Mouse (Mus musculus): ENCODE results near the gene Rnf41.

Rnf41 gene

DNA sequence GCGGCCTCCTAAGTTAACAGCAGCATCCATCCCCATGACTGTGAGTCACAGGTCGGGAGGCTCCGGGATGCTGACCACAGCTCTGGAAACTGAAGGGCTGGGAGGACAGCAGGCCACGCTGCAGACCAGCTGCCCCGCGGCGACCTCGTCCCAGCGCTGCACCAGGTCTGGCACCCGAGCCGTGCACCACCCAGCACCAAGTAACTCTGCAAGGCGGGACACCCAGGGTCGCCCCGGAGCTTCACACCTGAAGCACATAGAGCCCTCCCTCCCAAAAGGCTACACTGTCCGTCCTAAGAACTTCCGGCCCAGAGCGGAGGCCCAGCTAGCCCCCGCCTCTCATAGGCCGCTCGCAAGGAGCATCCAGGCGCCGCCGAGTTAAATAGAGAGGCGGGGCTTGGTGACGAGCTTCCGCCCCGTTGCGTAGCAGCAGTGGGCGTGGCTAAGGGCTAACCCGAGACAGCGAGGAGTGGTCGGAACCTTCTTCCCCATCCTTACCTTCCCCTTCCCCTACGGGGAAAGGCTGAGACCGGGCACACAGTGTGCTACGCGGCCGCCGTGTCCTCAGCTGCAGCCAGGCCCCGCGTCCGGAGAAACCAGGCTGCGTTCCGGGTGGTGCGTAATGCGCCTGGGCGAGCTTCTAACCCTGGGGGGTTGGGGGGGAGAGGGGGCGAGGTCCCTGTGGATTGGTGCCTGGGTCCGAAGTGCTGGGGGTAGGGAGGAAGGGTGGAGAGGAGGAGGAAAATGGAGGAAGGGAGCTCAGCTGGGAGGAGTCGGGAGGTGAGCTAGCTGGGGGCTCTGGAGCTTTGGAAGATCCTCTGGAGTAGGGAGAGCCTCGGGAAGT is at the start of gene Rnf41, which contains the start of gene Nabp2:
Gene Rnf41 (plus strand): TSS at position 447 of the 844 bp plus-strand sequence.
Gene Nabp2 (minus strand): TSS at position 282 of the 844 bp plus-strand sequence.
- peak; percentile 98 for DNase-seq (ENCODE audit: low read depth)

DNA sequence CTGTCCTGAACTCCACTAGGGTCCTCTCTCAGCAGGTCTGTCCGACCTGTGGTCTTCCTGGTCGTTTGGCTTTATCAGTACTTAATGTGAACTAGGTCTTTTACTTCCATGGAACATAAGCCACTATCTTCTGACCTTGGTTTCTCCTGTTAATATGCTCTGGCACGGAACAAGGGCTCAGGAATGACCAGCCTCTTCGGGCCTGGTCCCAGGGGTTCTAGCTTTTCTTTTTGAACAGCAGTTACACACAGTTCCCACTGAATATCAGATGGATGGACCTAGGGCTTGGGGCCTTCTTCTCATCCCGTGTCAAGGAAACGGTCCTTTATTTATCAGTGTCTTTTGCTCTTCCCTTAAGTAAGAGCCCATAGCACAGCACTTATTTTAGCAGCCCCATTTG is 49.6 kb upstream of the Rnf41 start:
- DNase-seq (ENCODE audit: low read depth), result no peak

DNA sequence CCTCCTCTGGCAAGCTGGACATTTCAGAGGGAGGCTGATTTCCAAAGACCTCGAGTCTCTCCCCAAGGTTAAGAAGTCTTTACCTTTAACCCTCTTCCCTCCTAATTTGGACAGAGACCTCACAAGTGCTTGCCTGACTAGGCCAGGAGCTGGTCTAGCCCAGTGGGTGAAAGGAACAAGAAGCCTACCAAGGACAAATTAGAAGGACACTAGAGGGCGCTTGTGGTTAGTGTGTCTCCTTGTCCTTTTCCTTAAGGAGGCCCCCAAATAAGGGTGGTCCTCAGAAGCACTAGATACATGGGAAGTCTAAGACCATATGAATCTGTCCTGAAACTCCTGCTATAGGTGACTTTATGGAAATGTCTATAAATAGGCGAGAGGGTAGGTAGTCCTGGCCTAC is 48.9 kb upstream of the Rnf41 start:
- DNase-seq (ENCODE audit: low read depth), result peak; percentile 61

DNA sequence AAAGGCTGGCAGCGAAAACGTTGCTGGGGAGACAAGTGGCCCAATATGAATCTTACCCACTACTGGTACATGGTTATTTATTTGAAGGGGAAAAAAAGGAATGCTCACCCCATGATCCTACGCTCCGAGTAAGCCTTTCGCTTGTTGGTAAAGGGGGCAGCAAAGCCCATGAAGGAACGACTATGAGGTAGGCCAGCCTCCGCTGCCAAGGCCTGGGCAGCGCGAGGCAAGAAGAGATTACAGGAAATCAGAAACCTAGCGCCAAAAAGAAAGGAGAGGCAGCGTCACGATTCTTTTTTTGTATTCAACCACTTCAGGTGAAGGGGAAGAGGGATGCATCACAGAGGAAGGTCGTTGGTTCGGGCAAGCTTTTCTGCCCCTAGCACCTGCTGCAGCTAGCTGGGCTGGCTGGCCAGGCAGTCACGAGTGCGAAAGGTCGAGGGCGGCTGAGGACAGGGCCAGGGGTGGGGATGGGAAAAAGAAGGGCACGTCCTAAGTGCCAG is 43.5 kb upstream of the Rnf41 start:
- peak; percentile 60 for DNase-seq (ENCODE audit: low read depth)

DNA sequence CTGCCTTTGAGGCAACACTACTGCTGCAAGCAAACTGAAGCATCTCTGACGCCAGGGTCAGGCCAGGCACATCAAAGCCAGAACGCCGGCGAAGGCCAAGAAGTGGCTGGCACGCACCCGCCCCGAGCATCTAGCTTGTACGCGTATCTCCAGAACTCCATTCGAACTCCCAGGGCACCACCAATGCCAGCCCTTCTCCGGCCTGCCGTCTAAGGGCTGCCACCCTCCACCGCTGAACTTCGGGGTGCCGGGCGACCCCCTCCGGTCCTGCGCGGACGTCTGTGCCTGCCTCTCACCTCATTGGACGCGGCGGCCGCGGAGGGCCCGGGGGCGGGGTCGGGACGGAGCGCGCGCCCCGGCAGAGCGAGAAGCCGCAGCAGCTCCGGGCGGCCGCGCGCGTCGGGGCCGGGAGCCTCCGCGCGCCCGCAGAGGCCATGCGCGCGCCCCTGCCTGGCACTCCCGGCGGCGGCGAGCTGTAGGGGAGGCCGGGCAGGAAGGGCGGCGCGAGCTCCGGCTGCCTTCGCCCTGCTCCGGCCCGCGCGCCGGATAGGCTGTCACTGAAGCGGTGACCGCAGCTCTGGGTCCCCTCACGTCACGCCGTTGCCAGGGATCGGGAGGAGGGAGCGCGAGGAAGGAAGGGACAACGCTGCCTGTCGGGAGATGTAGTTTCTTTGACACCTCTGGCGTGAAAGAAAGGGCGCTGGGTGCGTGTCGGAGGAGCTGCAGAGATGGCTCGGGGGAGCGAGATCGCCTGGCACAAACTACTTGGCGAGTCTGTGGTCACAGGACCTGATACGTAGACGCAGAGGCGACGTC is 42.8 kb upstream of the Rnf41 start, which contains the start of gene Coq10a:
Gene Coq10a (minus strand): TSS at position 596 of the 816 bp plus-strand sequence.
- peak; percentile 94 for DNase-seq (ENCODE audit: low read depth)

DNA sequence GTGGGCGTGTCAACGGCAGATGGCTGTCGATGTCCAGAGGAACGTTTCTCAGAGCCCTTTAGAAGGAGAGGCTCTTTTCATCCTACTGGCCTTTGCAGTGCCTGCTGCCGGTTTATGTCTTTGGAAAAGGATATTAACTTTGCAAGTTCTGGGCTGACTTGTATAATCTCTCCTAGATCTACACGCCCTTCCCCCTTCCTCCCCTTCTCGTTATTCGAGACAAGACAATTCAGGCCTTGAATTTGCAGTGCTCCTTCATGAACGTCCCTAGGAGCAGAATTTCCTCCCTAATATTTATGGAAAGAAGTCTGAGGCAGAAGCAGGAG is 42.3 kb upstream of the Rnf41 start:
- no peak for DNase-seq (ENCODE audit: low read depth)

DNA sequence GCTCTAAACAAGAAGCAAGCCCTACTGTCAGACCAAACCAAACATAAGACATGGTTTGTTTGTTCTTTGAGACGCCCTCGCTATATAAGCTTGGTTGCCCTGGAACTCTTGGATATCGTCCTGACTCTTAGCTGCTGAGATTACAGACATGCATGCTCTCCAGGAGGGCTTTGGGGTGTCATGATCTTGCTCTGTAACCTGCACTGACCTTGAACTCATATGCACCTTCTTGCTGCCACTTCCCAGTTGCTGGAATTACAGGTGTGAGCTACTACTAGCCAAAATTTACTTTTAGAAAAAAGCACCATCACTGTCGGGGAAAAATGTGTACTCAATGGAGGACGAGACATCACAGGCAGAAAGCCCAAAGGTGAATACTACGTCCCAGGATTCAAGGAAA is 41.9 kb upstream of the Rnf41 start:
- DNase-seq (ENCODE audit: low read depth), result no peak

DNA sequence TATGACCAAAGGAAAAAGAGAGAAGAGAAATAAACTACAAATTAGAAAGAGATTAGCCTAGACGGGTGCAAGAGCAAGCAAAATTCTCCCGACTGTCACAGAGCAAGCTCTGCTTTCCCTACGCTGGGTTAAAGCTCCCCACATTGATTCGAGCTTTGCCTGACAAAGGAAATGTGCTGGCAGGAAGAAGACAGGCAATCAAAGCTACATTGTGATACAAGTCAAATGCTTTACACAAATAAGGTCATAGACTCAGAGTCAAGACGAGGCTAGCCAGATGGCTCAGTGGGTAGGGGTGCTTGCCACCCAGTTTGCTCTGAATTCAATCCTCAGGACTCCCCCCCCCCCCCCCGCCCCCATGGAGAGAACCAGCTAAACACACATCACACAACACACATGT is 41.4 kb upstream of the Rnf41 start:
- no peak for DNase-seq (ENCODE audit: low read depth)

DNA sequence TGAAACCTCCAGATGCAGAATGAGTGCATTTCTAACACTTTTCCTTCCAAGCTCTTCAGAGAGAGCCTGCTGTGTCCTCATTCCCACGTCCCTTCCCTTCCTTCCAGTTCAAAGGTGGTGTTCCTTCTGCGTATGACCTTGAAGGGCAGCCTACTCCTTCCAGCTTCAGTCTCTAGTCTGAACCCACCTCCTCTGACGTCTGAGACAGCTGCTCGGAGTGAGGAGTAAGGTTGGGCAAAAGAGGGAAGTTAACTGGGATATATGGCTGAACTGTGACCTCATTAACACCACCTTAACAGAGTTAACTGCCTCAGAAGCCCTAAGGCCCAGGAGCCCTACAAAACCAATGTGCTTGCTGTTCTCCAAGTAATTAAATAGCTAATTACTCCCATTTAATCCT is 40.9 kb upstream of the Rnf41 start:
- no peak for DNase-seq (ENCODE audit: low read depth)

DNA sequence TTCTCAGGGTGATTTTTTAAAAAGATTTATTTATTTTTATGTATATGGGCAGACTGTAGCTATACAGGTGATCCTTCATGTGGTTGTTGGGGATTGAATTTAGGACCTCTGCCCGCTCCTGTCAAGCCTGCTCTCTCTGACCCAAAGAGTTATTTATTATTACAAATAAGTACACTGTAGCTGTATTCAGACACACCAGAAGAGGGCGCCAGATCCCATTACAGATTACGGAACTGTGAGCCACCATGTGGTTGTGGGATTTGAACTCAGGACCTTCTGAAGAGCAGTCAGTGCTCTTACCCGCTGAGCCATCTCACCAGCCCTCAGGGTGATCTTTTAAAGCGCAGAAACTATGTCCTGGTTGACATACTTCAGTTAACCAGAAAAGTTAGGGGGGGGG is 39.3 kb upstream of the Rnf41 start:
- no peak for DNase-seq (ENCODE audit: low read depth)

DNA sequence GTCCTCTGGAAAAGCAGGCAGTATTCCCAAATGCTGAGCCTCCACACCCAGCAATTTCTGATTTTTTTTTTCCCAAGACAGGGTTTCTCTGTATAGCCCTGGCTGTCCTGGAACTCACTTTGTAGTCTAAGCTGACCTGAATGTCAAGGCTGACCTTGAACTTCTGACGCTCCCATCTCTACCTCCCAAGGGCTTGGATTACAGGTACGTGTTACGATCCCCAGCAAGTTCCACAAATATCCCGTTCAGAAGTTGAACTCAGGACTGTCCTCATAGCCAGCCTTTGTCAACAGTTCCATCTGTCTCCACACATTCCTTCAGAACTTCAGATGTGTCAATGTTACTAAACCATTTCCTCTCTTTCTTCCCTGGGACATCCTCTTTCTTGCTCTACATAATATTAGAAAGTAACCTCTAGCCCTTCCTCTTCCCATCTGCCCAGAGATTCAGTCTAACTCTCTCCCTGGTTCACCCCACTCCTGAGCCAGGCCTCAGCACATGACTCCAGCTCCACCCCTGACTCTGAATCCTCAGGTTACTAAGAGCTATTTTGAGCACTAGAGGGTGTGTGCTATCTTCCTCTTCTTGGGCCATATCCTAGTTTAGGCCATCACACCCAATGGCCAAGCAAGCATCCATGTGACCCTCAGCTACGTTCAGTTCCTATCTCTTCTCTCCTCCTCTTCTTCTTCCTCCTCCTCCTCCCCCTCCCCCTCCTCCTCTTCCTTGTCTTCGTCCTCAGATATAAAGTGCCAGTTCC is 38.3 kb upstream of the Rnf41 start:
- no peak for DNase-seq (ENCODE audit: low read depth)

DNA sequence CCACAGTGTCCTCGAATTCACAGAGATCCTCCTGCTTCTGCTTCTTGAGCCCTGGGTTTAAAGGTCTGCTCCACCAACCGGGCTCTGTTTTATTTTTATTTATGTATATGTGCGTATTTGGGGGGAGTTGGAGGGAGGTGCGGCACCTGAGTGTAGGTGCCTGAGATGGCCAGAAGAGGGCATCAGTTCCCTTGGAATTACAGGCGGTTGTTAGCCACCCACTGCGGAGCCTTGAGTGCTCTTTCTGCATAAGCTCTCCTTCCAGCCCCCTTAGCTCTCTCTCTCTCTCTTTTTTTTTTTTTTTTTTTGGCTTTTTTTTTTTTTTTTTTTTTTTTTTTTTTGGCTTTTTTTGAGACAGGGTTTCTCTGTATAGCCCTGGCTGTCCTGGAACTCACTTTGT is 37.1 kb upstream of the Rnf41 start:
- peak; percentile 53 for DNase-seq (ENCODE audit: low read depth)

DNA sequence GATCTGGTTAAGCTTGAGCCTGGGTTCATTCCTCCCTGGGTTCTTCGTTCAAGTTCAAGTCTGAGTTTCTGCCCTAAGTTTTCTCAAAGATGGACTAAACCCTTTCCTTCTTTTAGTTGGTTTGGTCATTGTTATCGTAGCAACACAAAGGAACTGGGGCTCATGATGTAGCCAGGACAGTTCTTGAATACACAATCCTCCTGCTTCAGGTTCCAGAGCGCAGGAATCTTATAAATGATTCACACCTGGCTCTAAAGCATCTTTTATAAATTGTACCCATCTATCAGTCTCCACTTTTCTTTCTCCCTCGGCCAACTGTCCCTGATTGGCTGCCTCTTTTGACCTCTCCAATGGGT is 35.4 kb upstream of the Rnf41 start:
- no peak for DNase-seq (ENCODE audit: low read depth)

DNA sequence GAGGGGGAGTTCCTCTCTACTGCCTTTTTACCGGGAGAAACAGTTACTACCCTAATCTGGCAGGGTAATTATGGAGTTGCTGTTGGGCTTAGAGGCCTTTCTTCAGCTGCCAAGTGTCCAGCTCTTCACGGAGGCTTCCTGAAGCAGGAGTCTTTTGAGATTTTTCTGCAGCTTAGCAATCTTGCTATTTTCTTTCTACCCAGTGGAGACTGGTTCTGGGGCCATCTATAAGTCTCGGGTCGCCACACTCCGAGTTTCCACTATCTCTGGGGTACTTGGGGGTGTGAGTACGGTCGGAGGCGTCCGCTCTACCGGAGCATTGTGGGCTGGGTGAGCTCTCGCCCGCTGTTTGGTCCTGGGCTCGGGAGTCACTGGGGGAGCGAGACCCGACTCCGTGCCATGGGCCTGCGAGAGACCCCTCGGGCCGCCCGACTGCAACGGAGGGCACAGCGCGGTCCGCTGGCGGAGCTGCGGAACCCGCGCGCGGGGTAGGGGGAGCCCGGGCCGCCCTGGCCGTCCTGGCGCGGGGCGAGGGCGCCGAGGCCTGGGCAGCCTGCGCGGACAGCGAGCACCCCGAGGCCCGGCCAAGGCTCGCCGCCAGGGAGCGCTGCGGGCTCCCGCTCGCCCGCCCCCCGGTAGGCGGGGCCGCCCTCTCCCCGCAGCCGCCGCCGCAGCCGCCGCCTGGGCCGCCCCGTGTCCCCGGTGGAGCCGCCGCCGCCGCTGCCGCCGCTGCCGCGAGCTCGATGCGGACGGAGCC is 34.8 kb upstream of the Rnf41 start, which contains the start of gene Ankrd52:
Gene Ankrd52 (plus strand): TSS at position 661 of the 757 bp plus-strand sequence.
- DNase-seq (ENCODE audit: low read depth), result peak; percentile 89

DNA sequence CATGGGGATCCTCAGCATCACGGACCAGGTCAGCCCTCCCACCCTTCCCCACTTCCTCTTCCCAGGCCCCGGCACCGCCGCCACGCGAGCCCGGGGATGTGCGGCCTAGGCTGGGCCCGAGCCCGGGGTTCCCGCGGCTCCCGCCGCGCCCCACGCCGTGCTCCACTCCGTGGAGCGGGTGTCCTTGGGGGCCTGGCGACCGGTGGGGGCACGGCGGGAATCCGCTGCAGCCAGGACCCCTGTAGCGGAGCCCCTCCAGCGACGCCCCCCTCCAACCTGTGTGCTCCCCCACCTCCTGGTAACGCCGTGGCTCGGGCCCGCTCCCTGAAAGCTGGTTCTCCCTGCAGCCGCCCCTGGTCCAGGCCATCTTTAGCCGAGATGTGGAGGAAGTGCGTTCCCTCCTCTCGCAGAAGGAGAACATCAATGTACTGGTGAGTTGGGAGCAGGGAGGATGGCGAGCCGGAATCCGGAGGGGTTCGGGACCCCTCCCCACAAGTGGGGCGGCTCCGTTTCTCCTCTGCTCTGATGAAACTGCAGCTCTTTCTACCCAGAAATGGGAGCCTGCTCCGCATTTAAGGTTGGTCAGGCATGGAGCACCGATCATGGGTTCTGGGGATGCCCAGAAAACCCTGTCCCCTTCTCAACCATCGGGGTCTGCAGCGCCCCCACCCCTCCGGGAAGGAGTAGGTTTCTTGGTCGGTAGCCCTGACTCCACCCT is 34.1 kb upstream of the Rnf41 start:
- DNase-seq (ENCODE audit: low read depth), result no peak

DNA sequence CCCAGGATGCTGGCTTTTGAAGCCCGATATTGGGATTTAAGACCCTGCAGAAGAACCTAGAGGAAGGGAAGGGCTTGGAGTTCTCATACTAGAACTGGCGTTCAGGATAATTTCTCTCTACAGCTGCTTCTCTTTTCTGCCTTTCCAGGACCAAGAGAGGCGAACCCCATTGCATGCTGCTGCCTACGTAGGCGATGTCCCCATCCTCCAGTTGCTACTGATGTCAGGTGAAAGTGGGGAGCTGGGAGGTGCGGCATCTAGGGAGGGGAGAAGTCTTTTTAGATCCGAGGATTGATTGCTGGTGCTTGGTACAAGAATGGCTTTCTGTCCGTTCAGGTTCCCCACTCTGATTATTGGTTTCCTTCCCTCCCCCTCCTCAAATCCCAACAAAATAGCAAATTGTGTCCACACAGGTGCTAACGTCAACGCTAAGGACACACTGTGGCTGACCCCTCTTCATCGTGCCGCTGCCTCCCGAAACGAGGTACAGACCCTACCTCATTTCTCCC is 33.5 kb upstream of the Rnf41 start:
- no peak for DNase-seq (ENCODE audit: low read depth)

DNA sequence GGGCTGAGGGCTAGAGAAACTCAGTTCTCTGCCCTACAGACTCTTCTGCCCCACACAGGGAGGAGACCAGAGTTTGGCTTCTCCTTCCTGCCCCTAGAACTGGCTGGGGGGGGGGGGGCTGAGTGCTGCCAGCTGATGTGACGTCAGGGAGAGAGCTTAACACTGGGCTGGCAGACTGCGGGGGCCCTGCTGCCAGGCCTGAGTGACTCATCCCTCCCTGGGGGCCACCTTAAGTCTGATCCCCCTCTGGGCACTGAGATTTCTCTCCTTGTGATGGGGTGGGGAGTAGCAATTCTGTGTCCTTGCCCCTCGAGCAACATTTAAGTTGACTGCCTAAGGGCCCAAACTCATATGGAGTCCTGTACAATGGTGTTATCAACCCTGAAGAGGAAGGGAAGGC is 33.0 kb upstream of the Rnf41 start:
- DNase-seq (ENCODE audit: low read depth), result no peak

DNA sequence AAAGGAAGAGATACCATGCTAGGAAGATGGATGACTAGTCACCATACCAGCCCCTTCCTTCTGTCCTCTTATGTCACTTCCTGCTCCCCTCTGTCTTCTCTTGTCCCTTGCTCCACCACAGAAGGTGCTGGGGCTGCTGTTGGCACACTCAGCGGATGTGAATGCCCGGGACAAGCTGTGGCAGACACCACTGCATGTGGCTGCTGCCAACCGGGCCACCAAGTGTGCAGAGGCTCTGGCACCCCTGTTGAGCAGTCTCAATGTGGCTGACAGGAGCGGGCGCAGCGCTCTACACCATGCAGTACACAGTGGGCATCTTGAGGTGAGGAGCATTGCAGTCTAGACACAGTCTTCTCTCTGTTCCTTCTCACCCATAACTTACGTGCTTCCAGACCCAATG is 32.2 kb upstream of the Rnf41 start:
- DNase-seq (ENCODE audit: low read depth), result no peak

DNA sequence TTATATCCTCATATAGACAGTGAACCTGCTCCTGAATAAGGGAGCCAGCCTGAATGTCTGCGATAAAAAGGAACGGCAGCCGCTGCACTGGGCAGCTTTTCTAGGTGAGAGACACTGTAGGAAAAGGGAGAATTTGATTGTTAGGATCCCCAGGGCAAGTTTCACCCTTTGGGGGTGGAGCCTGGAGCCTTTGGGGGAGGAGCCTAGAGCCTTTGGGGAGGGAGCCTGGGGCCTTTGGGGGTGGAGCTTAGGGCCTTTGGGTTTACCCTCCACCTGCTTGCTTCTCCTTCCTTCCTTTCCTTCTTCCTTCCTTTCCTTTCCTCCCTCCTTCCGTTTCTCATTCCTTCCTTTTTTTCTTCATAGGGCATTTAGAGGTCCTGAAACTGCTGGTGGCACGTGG is 30.9 kb upstream of the Rnf41 start:
- peak; percentile 72 for DNase-seq (ENCODE audit: low read depth)

DNA sequence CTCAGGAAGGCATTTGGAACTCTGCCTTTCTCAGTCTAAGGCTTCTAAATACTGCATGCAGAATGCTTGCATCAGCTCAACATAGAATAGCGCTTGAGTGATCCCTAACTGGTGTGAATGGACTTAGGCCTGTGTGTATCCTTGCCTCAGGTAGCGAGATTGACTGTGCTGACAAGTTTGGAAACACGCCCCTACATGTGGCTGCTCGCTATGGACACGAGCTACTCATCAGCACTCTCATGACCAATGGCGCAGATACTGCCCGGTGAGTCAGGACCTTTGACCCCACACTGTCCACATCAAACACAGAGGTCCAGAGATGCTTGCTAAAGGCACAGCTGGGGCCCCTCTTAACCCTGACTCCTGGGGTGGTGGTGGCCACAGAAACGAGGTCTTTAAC is 29.0 kb upstream of the Rnf41 start:
- no peak for DNase-seq (ENCODE audit: low read depth)

DNA sequence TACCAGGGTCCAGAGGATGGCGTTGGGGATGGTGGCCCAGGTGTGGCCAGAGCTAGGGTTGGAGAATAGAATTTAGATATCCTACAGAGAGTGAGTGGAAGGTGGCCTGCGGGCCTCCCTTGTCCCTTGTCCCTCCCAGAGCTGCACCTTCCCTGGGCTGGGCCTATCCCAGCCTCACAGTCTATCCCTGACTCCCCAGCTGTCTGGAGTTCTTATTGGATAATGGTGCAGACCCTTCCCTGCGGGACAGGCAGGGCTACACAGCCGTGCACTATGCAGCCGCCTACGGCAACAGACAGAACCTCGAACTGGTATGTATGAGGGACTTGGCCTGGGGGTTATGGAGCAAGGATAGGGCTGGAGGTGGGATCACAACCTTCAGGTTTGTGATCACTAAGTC is 25.6 kb upstream of the Rnf41 start:
- no peak for DNase-seq (ENCODE audit: low read depth)
